Mouse (Mus musculus) cerebellum, postnatal 36 days (tissue): ENCODE data around the gene Foxp1.
A peak's percentile ranks its signal among the peaks of the same experiment; 100 is the strongest.

Experiments
- DNase-seq, 2 experiments: peaks; one replicate each; pipeline ENCODE4 v3.0.0; 2021 to 2022; ENCODE audit warnings: mixed read lengths in 2 of 2

The Foxp1 gene

DNA sequence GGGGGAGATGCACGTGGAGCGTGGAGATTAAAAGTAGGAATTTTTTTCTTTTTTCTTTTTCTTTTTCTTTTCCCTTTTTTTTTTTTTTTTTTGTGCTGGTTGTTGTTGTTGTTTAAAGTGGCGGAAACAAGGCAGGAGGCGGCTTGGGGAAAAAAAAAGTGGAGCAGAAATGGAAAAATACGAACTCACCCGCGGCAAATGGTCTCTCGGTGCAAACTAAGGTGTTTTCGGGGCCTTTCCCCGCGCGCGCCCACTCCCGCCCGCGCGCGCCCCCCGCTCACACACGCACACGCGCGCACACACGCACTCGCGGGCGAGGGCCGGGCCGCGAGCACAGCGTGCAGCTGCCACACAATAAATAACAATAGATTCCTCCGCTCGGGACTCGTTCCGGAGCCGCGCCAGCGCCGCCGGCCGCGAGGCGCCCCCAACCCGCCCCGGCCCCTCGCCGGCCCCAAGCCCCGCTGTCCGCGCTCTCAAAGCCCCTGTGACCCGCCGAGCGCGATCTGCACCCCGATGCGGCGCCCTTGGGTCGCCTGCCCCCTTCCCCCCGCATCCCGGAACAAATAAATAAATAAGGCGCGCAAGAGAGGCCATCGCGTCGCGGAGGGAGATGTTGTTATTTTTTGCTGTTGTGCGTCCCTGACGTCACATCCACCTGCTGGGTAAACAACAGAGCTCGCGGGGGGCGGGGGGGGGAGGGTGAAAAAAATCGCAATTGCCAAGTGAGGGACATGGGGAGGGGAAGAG, at the start of gene Foxp1:
TSS of gene Foxp1 (minus strand) at position 363 of the 750 bp plus-strand sequence.
- DNase-seq = peak; percentile 77 to 84

DNA sequence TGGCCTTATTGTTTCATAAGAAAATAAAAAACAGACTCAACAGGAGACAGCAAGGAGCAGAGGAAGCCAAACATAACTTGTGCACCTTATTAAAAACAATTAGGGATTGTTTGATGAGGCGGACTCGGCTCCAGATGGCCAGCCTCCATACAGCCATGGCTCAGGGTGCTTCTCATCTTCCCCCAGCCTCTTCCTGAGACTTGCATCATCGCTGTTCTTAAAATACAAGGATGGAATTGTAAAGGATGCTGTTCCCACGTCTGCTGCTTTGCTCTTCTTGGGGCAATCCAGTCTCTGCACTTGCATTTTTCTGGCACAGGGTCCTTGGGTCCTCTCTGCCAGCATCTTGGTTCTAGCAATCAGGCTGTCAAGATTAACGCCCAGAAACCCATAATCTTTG, 49.5 kb upstream of the Foxp1 start:
- no peak for DNase-seq

DNA sequence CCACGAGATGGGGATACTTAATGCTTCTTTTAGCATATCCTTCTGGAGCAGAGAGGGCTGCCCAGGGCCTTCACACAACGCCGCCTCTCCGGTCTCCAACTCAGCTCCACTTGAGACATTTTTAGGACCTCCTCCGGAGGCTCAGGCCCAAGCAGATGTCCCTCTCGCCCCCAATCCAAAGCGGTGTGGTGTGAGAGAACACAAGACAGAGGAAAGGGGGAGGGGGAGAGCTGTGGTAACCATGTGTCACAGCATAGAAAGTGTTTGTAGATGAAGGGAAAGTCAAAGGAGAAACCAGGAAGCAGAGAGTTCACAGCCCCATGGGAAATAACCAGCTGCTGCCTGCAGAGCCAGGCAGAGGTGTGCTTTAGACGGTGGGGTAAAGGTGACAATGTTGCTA, 44.4 kb upstream of the Foxp1 start:
- no peak for DNase-seq

DNA sequence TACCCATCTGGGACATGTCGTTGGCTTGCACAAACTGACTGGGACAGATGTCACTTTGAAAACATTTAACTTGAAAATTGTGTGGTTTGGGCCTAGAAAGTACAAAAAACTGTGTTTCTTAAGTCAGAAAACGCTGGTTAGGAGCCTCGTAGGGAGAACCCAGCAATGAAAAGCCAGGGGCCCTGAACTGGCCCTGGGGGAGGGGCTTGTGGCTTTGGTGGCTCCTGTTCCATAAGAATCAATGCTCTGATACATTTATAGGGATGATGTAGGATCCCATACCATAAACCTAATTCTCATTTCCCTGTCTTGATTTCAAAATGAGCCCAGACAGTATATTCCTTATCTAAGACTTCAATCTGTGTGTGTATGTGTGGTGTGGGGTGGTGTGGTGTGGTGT, 42.2 kb upstream of the Foxp1 start:
- no peak for DNase-seq

DNA sequence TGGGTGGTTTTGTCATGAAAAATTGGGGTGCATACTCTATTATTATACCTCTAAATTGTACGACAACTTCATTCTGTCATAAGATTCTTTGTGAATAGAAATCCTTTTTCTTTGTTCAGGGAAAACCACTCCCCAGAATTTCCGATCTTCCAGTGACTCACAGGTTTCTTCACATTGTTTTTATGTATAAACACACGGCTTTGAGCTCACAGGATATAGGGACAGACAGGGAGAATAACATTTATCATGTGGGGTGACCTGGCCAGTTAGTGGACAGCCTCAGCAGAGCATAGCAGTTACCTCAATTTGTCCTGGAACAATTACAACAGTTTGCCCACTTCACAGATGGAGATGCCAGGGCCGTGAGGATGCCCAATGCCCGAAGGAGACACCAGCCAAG, 34.4 kb upstream of the Foxp1 start:
- DNase-seq = no peak

DNA sequence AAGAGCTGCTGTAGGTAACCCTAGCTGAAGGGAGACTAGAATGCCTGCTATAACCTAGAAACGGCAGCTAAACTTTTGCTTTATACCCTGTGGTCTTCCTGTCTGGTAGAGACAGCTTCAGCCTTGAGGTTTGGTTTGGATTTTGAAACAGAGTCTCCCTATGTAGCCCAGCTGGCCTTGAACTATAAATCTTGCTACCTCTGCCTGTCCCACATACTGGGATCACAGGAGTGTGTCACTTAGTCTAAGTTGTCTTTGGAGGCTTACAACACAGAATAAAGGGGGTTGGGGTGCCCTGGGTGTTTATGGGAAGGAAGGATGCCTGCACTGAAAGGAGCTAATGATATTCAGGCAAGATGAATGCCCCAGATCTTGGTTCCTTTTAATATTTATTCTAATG, 30.3 kb upstream of the Foxp1 start:
- DNase-seq = no peak

DNA sequence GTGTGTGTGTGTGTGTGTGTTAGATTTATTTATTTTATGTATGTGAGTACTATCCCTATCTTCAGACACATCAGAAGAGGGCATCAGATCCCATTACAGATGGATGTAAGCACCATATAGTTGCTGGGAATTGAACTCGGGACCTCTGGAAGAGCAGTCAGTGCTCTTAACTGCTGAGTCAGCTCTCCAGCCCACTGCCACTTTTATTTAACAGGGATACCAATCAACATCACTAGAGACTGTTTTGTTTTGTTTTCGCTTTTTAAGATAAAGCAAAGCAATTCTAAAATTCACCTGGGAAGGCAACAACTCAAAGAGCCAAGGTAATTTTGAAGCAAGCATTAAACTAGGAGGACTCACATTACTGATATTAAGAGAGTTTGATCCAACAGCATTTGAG, 23.9 kb upstream of the Foxp1 start:
- no peak for DNase-seq

DNA sequence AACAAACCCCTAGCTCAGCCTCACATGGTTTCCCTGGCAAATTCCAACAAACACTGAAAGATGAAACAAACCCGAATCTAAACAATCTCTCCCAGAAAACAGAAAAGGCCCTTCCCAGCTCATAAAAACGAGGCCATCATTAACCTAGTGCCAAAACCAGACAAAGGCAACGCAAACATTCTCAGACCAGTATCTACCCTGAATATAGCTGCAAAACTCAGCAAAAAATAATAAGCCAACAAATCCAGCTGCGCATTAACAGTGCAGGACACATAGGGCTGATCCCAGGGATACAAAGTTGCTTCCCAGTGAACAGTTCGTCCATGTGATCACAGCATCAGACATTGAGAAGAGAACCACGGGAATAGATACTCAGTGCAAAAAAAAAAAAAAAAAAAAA, 22.9 kb upstream of the Foxp1 start:
- DNase-seq = no peak

DNA sequence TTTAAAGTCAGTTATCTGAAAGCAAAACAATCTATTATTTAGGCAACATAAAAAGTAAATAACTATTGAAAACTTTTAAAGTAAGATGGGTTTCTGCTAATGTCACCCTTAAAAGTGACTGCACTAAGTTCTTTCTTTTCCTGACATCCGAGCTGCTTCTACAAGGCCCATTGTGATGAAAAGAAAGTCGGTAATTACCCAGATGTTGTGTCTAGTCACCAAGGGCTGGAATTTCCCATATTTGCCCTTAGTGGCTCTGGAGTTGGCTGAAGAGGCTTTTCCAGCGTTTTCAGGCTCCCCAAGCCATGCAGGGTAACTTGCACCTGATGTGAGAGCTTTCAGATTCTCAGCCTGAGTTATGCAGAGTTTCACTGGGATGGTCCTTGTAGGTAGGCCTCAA, 18.6 kb upstream of the Foxp1 start:
- DNase-seq = no peak

DNA sequence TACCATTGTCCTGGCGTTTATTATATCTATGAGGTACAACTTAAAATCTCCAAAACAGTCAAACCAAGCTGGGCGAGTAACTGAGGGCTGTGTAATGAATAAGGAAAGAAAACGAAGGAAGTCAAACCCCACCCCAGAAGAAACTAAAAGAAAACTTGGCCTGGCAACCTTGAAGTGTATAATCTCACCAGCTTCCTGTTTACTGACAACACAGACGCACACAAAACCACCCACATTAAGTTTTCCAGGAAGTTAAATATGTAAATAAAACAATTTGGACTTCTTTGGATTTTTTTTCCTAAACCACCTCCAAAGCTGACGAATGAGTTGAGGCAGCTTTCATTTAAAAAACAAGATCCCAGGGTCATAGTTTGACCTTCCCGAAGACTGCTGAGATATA, 18.1 kb upstream of the Foxp1 start:
- DNase-seq = no peak

DNA sequence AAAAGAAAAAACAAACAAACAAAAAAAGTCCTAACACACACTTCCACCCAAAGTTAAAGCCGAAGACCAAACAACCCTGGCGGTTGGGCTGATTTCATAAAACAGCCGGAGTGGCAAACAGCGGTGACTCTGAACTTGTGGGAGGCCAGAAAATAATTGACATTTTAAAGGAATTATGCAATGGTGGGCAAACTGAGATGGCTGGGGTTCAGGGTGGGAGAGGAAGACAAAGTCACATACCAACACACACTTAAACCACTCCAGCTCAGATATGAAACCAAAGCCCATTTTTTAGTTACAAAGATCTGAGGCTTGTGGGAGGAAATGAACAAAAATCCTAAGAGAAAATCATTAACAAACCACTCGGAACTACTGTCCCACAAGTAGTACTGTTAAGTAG, 17.6 kb upstream of the Foxp1 start:
- no peak for DNase-seq

DNA sequence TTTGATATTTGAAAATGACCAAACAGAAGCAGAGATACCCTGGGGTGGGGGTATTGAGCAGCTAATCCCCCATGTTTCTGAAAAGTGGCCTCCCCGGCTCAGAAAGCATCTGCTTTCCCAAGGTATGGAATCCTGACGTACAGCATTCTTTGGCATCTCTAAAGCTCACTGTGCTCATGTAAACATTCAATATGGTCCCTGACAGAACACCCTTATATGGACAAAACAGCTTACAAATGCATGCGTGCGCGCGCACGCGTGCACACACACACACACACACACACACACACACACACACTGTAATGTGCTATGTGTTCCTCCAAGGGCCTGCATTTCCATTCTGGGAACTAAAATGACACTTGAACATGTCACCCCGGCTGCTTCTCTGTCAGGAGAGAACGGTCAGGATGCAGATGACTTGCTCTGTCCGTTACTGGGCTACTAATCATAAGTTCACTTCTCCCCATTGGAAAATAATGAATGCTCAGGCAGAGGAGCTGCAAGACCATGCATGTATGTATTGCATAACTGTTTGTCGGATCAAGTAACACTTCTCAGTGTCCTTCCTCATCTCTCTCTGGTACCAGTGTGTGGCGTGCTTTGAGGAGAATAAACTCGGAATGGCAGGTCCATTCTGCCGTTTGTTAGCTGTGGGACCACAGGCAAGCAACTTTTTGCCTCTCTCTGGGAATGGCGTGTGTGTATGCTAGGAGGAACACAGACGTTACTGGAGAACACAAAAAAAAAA, 15.8 kb upstream of the Foxp1 start:
- no peak for DNase-seq

DNA sequence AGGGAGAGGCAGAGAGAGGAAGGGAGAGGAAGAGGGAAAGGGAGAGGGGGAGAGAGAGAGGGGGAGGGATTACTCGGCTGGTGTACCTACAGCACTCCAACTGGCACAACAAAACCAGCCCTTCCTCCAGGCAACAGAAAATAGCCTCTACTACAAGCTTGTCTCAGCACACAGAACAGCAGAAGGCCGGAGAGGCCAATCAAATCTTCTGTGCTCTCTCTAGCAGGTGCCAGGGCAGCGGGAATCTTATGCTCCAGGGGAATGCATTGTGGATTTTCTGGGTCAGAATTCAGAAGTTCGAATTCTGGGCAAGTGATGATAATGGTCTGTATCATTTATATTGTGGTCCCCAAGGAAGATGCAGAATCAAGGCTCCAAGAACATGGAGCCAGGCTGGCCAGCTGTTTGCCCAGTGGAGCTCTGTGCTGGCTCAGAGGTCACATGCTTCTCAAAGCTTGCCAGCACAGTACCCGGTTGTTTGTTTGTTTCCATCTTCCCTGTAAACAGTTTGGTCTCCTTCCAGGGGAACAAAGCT, 11.8 kb upstream of the Foxp1 start:
- peak; percentile 42 to 46 for DNase-seq

DNA sequence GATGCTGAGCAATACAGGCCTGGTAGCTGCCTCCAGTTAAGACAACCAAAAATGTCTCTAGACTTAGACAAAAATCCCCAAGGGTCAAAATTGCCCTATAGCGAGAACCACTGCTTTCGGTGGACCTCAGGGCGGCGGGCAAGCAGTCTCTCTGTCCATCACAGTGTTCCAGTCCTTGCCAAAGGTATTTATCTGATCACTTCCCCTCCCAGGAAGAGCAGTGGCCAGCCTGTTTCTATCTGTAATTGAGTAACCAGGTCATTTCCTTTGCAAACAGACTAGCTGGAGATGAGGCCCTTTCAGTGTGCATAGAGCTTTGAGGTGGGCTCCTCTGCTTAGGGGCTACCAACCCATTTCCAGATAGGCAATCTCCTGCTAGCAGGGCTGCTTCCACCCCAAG, 9.9 kb upstream of the Foxp1 start:
- DNase-seq = no peak

DNA sequence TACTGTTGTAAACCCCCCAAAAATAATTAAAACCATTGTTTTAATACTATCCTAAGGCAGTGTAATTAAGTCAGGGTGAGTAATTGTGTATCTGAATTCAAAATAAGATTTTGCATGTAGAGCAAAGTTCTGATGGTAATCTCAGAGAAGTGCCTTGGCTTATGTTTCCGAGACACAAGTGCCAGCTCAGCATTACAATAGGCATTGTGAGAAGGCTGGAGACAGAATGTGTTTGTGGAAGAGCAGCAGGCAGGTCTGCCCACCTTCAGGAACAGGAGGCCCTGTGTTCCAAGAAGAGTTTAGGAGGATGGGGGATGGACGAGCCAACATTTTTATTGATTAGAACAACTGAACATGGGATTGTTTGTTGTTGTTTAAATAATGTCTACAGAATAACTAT, 6.5 kb upstream of the Foxp1 start:
- no peak for DNase-seq

DNA sequence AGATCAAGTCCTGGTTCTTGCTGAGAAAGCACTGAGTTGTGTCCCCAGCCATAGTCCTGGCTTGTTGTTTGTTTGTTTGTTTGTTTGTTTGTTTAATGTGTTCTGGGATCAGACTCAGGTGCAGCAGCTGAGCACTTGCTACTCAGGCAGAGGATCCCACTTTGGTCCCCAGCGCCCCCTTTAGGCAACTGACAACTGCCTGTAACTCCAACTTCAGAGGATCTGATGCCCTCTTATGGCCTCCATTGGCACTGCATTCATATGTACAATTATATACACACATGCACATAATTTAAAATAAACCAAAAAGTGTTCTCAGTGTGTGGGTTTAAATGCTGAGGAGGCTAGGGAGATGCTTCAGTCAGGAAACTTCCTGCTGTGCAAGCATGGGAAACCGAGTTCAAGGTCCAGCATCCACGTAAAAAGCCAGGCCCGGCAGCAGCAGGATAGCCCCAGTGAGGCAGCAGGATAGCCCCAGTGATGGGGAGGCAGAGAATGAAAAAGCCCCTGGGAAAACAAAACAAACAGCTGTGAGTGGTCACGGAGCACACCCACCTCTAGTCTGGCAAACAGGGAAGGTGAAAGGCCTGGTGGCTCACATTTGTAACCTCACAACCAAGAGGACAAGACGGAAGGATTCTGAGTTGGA, 5.1 kb upstream of the Foxp1 start:
- DNase-seq = no peak

DNA sequence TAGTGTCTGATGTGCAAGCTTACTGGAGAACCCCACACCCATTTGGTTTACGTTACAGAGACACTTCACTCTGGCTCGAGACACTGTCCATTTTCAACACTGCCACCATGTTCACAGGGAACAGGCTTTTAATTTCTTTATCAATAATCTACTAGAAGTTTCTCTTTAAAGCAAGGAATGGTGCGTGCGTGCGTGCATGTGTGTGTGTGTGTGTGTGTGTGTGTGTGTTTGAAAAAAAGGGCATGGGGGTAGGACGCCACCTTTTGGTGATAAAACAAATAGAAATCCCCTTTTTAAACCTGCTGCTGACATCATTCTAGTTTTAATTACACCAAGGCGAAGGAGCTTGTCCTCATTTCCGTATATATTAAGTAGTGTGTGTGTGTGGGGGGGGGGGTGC, 2.8 kb upstream of the Foxp1 start:
- peak; percentile 19 to 23 for DNase-seq

DNA sequence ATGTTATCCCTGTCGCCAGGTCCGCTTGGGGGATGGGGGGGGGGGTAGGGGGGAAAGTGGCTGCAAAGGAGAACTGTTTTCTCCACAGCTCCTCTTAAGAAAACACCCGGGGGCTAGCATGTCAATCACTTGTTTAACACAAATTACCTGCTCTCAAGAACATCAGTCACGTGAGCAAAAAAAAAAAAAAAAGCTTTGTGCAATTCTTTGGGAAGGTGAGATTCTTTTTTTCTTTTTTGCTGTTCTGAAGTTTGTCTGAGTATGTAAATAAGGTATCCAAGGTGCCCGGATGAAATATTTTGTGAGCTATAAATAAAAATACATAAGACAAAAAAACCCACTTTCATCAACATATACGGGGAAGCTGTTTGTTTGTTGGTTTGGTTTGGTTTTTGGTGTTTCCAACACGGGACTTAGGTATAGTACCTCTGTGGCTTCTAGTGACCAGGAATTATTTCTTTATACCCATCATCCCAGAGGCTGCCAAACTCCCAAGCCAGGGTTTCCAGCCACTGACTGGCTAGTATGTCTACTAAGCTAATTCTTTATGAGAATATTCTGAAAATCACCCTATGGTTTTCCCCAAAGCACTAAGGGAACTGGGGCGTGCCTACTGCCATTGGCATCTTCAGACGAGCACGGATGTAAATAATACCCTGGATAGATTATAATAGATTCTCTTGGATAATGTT, 1.3 kb upstream of the Foxp1 start:
- no peak for DNase-seq

DNA sequence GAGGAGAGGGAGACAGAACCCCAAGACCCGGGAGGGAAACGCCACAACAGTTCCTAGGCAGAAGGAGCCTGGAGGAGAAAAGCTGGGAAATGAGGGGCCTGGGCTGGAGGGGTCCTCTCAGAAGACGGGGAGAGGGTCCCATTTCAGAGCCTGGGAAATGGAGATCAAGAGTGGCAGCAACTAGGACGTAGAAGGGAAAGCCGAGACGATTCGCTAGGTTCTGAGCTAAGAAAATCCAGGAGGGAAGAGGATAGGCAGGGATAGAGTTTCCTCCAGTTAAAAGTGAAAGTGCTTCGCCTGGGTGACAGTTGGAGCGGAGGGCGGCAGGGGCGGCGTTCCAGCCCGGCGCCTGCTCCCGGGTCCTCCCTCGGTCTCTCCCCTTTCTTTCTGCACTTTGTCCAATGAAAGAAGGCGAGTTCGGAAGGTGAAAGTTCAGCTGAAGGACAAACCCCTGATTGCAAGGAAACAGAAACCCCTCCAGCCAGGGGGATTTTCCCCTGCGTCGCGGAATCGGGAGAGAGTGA, 650 bp upstream of the Foxp1 start:
- DNase-seq = peak in 1 of 2 experiments; percentile 61

DNA sequence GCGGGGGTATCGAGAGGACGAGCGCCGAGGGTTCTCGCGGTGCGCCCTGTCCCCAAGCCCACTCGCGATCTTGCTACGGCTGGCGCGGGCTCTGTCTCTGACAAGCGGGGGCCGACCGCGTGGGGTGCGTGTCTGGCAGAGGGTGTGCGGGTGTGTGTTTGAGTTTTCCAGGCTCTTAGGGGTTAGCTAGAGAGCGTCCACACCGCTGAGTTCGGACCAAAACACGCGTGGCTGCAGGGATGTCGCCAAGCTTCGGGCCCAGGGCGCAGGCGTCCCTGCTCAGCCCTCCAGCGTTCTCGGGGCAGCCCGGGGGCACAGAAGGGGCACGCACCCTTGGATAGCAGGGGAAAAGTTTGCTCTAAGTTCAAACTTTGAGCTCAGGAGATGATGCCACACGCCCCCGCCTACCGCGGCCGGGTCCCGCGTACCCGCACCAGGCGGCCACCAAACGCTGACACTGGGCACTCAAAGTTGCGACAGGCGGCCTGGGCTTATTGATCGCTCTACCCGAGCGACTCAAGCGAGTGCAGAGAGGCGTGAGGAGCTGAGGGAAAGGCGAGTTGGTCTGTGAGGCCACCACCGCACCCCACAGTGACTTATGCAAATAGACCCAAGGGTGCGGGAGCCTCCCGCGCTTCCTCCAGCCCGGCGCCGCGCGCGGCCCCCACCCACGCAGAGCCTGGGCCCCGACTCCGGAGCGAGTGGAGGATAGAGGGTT, 721 bp downstream of the Foxp1 start:
- DNase-seq = peak; percentile 39

DNA sequence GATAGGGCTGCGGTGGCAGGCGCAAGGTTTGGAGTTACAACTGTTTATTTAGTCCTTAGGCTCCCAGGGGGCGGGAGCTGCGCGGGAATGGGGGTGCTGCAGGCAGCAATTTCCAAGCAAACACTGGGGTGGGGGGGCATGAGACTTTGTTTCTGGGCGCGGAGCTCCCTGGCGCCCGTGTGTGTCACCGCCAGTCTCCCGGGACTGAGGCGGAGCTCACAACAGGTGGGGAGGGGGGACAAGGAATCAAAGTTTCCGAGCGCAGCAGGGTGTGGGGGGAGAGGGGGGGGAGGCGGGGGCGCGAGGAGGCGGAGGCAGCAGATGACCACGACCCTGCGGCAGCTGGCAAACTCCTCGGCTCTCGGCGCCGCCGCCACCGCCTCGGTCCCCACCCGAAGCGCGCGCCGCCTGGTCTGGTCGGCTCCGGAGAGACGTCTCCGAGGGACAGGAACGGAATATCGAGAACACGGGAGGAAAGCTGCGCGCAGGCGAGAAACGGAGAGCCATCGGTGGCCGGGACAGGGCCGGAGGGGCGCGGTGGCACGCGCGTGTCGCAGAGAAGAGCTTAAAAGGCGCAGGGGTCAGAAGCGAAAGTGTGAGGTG, 1.4 kb downstream of the Foxp1 start:
- DNase-seq = peak; percentile 28 to 32

DNA sequence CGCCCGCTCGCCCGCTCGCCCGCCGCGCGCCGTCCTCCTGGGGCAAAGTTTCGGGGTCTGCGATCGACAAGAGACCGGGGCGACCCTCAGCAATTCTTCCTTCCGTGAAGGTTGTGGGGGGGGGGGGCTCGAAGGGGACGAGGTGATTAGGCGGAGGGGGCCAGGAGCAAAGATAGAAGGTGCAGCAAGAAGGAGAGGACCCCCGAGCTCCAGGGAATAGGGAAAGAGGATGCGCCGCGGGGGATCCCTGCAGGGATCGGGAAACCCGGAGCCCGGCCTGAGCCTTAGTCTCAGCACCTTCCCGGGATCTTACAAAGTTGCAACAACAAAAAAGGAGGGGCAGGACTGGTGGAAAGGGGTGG, 1.9 kb downstream of the Foxp1 start:
- DNase-seq = peak in 1 of 2 experiments; percentile 26
